Comparison of ENCODE assay signal across 7 mouse cellular contexts in genomic region chr13:63239301-63239804, GRCm38 (mm10).
DNase-seq lines count a peak whose midpoint lies in the region; ATAC-seq lines count a peak whose summit lies in the region.

No protein-coding gene starts in this region.

- peak overlapping the region; percentile 97 for H3K4me3 ChIP-seq in megakaryocyte, embryonic 14.5 days (replicated peaks)
- H3K4me3 ChIP-seq in embryonic facial prominence, embryonic 11.5 days (ENCODE audit: low read depth, low read length), result peak overlapping the region; percentile 71
- H3K4me3 ChIP-seq in hindbrain, embryonic 13.5 days, result peak overlapping the region; percentile 74
- H3K4me3 ChIP-seq in midbrain, embryonic 13.5 days (replicated peaks), result peak overlapping the region; percentile 67

- H3K36me3 ChIP-seq in megakaryocyte, embryonic 14.5 days (replicated peaks; ENCODE audit: low read length), result peaks cover 27% of the 10 kb centered on the region
- no peaks in the 10 kb centered on the region; the same call in 1 of the 2 replicates for H3K36me3 ChIP-seq in embryonic facial prominence, embryonic 11.5 days (replicated peaks; ENCODE audit: control insufficient read depth, insufficient read depth, low read depth, low read length)
- no peaks in the 10 kb centered on the region for H3K36me3 ChIP-seq in hindbrain, embryonic 13.5 days
- H3K36me3 ChIP-seq in midbrain, embryonic 13.5 days, result no peaks in the 10 kb centered on the region

- H3K27me3 ChIP-seq in megakaryocyte, embryonic 14.5 days (replicated peaks), result peaks cover 6% of the 10 kb centered on the region
- no peaks in the 10 kb centered on the region for H3K27me3 ChIP-seq in embryonic facial prominence, embryonic 11.5 days (ENCODE audit: control insufficient read depth, insufficient read depth, low read length)
- H3K27me3 ChIP-seq in hindbrain, embryonic 13.5 days, result no peaks in the 10 kb centered on the region
- H3K27me3 ChIP-seq in midbrain, embryonic 13.5 days, result no peaks in the 10 kb centered on the region

- H3K9ac ChIP-seq in embryonic facial prominence, embryonic 11.5 days (replicated peaks; ENCODE audit: low read length), result peak overlapping the region; percentile 89
- peak overlapping the region; percentile 85 for H3K9ac ChIP-seq in hindbrain, embryonic 13.5 days
- H3K9ac ChIP-seq in midbrain, embryonic 13.5 days (replicated peaks), result peak overlapping the region; percentile 83

- no peak for ATAC-seq in megakaryocyte, adult 5-6 weeks (ENCODE audit: poor library complexity, severe bottlenecking)
- peak; percentile 62 for ATAC-seq in embryonic facial prominence, embryonic 11.5 days (replicated peaks; ENCODE audit: insufficient number of reproducible peaks, low FRiP score, low TSS enrichment, low read depth)
- peak; percentile 72 for ATAC-seq in hindbrain, embryonic 13.5 days (ENCODE audit: low FRiP score)
- ATAC-seq in midbrain, embryonic 13.5 days, result peak; percentile 82

- peak overlapping the region; percentile 85 for H3K27ac ChIP-seq in embryonic facial prominence, embryonic 11.5 days (replicated peaks; ENCODE audit: low read depth, low read length)
- peak overlapping the region; percentile 80 for H3K27ac ChIP-seq in hindbrain, embryonic 13.5 days
- peak overlapping the region; percentile 57; the same call in 1 of the 2 replicates for H3K27ac ChIP-seq in midbrain, embryonic 13.5 days

- peaks cover 40% of the 10 kb centered on the region for H3K4me1 ChIP-seq in megakaryocyte, embryonic 14.5 days
- no peaks in the 10 kb centered on the region for H3K4me1 ChIP-seq in embryonic facial prominence, embryonic 11.5 days (ENCODE audit: control insufficient read depth, insufficient read depth, low read length)
- H3K4me1 ChIP-seq in hindbrain, embryonic 13.5 days (replicated peaks), result peaks cover 34% of the 10 kb centered on the region
- H3K4me1 ChIP-seq in midbrain, embryonic 13.5 days (replicated peaks), result peaks cover 33% of the 10 kb centered on the region

- peak; percentile 42 for DNase-seq in embryonic facial prominence, embryonic 11.5 days (ENCODE audit: low spot score)
- DNase-seq in layer of hippocampus, postnatal 36 days, result no peak
- DNase-seq in yolk sac, embryonic 10.5 days (ENCODE audit: low spot score), result no peak

- peaks cover 2% of the 10 kb centered on the region; the same call in 1 of the 2 replicates for H3K9me3 ChIP-seq in megakaryocyte, embryonic 14.5 days
- no peaks in the 10 kb centered on the region for H3K9me3 ChIP-seq in embryonic facial prominence, embryonic 11.5 days (replicated peaks; ENCODE audit: control insufficient read depth, low read length)
- no peaks in the 10 kb centered on the region for H3K9me3 ChIP-seq in hindbrain, embryonic 13.5 days
- H3K9me3 ChIP-seq in midbrain, embryonic 13.5 days, result no peaks in the 10 kb centered on the region

- WGBS in embryonic facial prominence, embryonic 11.5 days, result 6% methylated on average over 11 of the region's 11 CpGs
- 3% methylated on average over 11 of the region's 11 CpGs for WGBS in hindbrain, embryonic 13.5 days
- 4% methylated on average over 11 of the region's 11 CpGs for WGBS in midbrain, embryonic 13.5 days

- peak overlapping the region; percentile 76 for H3K4me2 ChIP-seq in embryonic facial prominence, embryonic 11.5 days (ENCODE audit: low read depth, low read length)
- peak overlapping the region; percentile 83 for H3K4me2 ChIP-seq in hindbrain, embryonic 13.5 days
- H3K4me2 ChIP-seq in midbrain, embryonic 13.5 days (replicated peaks), result peak overlapping the region; percentile 89
